Mouse (Mus musculus): Measurements from ENCODE around the gene Vav2.

Vav2 gene

DNA sequence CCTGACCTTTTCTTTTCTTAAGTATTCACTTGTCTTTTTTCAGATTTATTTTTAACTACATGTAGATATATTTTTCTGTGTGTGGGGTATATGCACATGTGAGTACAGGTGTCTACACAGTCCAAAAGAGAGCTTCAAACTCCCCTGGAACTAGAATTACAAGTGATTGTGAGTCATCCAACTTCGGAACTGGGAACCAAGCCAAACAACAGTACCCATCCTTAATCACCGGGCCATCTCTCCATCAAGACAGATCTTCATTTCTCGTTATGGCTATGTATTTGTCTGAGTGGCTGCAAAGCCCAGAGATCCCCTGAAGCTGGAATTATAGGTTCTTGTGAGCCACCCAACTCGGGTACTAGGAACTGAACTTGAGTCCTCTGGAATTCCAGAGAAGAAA, 61.5 kb downstream of the Vav2 start:
- DNase-seq (ENCODE audit: low read depth): peak; percentile 47

DNA sequence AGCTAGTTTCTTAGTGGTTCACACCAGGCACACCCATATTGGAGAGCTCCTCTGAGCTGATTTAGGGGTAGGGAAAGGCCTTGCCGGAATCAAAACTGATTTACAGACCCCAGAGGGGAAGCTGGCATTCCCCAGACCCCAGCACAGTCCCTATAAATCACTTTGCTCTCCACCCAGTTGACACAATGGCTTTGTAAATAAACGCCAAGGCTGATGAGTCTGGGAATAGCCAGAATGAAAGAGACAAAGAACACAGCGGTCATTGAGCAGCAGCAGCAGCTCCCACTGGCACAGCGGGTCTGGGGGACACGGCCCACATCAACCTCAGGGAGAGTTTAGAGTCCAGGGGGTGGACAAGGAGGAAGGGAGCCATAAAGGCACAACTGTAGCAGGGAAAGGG, 65.0 kb downstream of the Vav2 start:
- no peak for DNase-seq (ENCODE audit: low read depth)

DNA sequence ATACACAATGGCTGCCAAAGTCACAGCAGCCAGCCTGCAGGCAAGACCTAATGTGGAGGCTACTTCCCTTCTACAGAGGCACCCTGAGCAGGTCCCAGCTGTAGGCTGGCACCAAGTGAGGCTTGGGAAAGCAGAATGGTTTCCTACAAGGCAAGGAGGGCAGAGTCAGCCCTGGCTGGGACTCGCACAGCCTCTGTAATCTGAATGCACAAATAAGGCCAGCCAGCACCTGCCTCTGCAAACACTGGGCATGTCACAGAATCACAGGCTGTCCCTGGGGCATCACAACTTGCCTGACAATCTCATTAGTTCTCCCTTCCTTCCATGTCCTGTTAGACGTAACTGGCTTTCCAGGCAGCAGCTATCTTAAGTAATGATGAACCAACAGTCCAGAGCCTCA, 68.4 kb downstream of the Vav2 start:
- DNase-seq (ENCODE audit: low read depth): no peak

DNA sequence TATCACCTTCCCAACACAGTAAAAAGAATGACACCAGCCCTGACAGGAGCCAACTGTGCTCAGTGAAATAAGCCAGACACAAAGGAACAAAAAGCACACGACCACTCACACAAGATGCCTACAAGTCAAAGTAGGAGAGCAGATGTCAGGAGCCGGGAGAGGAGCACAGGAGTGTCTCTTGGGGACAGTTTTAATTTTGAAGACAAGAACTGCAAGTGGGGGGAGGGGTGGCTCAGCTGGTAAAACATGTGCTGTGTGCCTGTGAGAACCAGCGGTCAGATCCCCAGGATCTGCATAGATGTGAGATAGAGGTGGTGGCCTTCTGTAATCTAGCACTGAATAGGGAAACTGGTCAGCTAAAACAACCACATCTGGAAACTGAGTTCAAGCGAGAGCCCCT, 71.1 kb downstream of the Vav2 start:
- DNase-seq (ENCODE audit: low read depth): no peak

DNA sequence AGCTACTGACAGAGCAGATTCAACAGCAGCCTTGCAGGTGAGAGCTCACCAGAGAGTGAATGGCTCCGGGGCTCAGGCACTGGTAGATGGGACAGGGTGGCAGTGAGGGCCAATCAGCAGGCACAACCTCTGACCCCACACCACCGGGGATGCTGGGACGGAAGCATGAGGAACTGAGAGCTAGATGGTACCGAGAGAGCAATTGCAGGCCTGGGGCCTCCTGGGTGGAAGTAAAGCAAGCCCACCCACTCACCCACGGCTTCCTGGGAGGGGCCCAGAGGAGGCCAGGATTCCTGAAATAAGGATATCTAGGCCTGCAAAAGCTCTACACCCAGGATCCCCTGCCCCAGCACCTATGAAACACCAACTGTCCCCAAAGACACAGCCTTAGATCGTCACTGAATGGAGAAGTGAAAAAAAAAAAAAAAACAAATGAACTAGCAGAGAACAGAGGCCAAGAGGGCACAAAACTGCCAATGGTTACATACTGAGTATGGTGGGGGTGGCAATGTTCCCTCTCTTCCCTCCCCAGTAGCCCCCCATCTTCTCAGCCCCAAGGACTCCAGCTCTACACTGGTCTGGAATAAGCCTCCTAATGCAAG, 72.1 kb downstream of the Vav2 start:
- DNase-seq (ENCODE audit: low read depth): no peak

DNA sequence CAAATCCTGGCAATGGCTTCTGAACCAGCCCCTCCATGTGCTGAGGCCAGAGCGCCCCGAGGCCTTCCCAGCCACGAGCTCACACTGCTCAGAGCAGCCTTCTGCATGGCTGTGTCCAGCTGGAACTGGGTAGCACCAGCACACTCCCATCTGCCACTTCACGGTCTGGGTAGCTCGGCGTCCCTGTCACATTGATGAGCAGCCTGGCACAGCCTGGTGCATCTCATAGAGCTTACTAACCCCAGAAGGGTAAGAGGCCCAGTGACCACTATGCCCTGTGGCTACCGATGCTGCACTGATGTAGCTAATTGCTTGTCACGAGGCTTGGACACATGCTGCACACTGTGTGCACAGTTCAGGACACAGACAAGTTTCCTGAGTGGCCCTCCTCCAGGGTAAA, 74.1 kb downstream of the Vav2 start:
- DNase-seq (ENCODE audit: low read depth): no peak

DNA sequence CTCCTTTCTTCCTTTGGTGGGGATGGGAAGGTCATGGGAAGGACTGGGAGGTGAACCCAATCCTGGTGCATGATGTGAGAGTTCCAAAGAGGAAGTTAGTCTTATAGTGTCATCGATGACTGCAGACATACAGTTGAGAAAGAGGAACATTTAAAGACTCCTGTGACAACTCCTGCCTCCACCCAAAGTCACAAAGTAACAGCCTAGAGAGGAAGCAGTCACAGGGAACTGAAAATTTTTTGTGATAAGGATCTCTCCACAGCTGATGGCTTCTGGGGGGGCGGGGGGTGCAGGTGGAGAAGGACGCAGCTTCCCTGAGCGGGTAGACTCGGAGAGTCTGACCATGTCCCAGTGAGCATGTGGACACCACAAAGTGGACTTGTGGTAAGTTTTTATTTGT, 76.5 kb downstream of the Vav2 start:
- DNase-seq (ENCODE audit: low read depth): no peak

DNA sequence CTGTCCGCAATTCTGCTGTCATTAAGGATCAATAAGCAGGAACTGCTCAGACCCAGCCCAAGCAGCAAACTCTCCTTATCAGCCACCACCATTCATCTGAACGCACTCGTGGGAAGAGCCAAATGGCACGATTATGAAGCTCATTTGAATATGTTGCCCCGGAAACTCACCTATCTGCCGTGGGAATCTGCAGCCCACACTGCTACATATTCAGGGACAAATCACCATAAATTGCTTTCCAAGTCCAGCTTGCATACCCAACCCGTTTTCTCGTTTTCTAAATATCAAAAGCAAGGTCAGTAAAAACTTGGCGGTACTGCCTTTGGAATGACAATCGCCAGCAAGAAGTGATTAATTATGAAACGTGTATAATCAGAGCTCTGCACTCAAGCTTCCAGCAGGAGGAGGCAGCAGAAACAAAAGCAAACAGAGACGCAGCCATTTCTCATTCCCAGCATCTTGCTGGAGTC, 82.8 kb downstream of the Vav2 start:
- no peak for DNase-seq (ENCODE audit: low read depth)

DNA sequence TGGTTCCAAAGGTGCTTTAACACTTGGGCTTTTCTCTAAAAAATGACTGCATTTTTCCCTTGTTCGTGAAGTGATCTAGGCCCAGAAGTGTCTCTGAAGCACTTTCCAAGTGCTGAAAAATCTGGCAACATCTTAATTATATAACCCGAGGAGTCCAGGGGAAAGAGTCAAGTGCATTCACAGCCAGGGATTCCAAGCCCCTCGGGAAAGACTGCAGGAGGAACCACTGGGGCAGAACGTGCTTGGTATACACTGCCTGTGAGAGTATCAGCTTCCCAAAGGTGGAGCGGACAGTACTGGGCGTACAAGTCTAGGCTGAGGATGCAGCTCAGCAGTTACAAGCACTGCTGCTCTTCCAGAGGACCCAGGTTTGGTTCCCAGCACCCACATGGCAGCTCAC, 86.2 kb downstream of the Vav2 start:
- DNase-seq (ENCODE audit: low read depth): no peak

DNA sequence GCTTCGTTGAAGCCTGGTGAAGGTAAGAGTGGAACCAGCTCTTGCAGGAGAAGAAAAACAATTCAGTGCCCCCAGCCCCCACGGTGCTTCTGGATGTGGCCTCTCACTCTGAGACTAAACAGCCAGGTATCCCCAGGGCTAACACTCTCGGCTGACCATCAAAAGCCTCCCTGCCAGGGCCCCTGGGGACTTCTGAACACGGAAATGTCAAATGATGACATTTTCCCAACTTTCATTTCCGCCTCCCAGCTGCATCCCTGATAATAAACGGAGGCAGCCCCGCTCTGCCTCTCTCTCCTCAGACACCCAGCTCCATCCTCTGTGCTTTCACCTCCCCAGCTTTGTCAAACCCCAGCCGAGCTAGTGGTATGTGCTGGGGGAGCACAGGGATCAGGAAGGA, 87.8 kb downstream of the Vav2 start:
- DNase-seq (ENCODE audit: low read depth): no peak

DNA sequence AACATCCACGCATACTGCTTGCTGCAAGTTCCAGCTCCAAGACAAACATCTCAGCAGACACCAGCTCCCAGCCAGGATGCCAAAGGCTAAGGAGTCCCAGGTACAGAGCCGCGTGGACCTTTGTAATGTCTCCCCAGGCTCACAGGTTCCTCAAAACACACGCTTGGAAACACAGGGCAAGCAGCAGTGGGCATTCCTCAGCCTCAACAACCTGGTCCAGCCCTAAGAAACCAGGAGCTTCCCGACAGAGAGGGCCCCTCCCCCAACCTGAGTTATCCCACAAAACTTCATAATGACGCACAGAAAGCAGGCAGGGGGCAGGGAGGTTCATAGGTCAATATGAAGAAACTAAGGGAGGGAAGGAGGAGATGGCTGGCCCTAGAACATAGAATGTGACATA, 89.6 kb downstream of the Vav2 start:
- DNase-seq (ENCODE audit: low read depth): peak; percentile 75

DNA sequence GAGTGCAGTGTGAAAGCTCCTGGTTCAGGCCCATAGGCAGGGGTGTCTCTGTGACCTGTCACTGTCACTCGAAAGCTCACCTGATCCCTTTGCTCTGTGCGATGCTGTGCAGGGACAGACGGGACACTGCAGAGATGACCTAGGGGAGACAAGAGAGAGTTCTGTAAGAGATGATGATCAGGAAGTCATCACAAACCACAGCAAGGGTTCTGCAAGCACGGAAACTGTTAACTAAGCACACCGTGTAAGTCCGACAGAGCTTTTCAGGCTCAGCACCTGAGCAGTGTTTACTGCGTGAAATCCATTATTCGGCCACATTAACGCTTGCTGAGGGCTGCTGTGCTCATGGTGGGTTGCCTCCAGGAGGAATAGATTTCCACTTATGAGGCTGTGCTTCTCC, 90.2 kb downstream of the Vav2 start:
- no peak for DNase-seq (ENCODE audit: low read depth)

DNA sequence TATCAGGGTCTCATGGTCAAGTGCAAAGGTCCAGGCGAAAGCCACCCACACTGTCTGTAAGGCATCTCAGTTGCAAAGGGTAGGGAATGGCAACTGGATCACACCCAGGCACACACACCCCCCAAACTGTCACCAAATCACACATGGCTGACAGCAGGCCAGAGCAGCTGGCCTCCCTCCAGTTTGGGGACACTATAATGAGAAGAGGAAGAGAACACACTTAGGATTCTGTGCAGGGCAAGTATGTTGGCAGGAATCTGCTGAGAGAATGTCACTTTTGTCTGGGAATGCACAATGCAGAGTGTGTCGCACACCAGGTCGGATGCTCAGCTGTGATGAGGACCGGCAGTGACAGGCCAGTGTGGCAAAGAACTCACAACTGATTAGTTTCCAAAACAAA, 92.0 kb downstream of the Vav2 start:
- DNase-seq (ENCODE audit: low read depth): no peak

DNA sequence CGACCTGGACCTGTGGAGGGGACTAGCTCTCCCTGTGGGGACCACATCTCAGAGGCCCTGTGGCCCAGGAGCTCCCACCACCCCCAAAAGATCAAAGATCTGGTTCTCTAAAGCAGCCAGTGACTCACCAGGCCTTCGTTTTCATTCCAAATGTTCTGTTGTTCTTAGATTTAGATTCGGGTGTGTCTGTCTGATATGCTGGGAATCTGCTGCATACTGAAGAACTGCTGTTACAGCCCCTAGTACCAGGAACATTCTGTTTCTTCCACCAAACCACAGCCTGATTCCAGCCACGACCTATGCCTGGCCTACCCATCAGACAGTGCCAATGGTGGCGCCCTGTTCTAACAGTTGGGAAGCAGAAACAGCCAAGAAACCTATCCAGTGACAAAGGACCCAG, 95.3 kb downstream of the Vav2 start:
- peak; percentile 41 for DNase-seq (ENCODE audit: low read depth)

DNA sequence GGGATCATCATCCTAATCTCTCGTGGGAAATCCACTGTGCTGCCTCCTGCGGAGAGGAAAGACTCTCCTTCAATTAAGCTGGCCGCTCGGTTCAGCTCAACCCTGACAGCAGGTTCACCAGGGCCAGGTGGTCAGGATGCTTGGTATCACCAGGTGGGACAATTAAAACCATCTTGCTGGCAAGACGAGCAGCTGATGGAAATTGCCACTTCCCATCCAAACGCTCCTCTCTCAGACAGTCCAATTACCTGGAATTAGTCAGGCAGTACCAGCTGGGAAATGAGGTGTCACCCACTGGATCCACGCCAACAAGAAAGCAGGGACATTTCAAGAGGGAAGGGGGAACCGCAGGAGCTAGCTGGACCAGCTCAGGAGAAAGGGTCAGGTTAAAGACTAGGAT, 96.4 kb downstream of the Vav2 start:
- no peak for DNase-seq (ENCODE audit: low read depth)

DNA sequence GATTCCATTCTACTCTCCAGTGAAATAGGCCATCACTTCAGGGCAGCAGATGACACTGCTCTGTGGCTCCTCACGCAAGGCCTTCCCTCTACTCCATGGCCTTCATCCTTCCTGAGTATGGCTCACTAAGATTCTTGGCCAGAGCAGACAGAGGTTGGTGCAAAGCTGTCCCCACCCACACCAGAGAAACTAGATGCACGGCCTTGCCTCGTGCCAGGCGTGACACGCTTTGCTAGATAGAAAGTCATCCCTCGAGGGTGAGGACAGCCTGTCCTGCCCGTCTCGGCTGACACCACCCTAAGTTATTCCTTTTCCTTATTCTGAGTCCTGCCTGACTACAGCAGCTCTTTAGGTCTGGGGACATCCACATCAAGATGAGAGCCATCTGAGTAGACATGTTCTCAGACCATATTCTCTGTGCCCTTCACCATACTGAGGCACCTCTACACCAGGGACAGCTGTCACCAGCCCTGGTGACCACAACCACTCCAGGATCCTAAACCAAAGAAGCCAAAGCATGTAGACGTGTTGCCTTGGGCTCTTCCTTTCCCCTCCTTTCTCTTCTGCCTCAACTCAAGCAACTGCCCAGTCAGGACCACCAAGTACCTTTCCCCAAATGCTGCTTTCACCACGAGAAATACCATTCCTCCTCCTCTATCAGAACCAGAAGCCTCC, 97.3 kb downstream of the Vav2 start:
- no peak for DNase-seq (ENCODE audit: low read depth)

DNA sequence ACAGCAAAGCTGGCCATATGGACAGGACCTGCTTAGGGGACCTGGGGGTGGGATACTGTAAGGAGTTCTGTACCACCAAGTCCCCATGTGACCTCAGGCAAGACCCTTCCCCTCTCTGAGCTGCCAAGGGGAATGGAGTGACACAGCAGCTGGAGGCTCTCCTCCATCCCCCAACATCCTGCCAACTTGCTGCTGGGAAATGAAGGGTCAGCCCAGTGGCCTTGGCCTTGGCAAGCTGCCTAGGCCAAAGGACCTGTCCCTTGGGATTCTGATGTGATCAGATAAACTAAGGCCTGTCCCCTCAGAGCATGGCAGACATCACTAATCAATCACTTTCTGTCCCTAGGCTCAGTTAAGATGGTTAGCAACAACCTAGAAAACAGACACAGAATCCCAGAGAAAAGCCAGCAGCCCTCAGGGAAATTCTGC, 98.2 kb downstream of the Vav2 start:
- DNase-seq (ENCODE audit: low read depth): no peak

DNA sequence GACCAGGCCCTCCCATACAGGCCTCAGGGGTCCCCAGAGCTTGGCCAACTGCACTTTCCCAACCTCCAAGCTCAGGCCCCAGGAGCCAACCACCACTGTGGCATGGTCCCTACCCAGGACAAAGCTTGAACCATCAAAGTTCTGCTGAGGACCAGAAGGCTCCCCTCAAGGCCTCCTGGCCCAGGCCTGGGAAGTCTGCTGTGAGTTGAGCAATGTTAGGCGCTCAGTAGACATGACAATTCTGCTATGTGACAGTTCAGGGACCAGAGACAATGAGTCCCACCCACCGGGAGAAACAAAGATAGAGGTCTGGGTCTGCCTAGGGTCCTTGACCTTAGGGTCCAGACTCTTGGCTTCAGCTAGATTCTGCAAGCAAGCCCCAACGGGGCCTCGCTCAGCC, 98.9 kb downstream of the Vav2 start:
- DNase-seq (ENCODE audit: low read depth): no peak

DNA sequence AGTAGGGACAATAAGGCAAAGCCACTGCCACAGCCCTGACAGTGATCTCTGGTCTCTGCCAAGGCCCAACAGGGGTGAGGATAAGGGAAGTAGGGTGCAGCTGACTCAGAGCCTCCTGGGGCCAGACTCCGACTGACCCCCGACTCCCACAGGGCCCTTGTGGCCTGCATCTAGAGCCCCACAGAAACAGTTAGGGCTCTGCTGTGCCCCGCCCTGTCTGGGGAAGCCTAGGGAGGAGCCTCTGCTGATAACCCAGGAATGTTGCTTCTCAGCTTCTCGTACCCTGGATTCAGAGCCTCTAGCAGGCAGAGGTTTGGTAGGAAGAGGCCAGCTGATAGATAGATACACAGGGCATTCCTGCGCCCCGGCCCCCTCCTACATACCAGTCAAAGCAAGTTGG, 99.8 kb downstream of the Vav2 start:
- no peak for DNase-seq (ENCODE audit: low read depth)

DNA sequence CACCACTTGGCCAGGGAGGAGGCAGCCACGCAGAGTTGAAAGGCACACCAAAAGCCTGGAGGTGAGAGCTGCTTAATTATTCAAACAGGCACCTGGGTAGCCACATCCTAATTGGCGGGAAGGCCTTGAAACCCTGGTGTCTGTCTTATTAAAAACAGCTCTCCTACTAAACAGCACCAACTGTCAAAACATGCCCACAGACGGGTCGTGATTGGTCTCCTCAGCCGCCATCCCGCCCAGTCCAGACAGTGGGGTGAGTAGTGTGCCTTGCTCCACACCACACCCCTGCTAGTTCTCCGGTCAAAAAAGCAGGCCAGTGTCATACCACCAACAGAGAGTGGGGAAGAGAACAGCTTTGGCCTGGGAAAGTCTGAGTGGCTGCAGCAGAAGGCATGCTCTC, 100.5 kb downstream of the Vav2 start:
- DNase-seq (ENCODE audit: low read depth): no peak

DNA sequence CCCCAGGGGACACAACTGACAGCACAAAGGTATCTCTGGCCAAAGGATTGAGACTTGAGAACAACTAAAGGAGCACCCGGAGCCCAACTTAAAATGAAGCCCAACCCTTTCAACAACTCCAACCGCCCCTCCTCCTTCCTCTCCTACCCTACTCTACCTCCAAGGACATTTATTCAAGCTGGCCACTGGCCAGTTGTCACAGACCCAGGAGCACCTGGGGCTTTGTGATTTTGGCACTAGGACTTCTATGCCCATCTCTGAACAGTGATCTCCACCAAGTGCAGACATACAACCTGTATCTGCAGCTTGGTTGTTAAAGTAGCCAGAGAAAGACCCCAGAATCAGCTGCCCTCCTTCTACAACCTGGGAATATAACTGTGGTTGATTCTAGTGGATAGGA, 102.1 kb downstream of the Vav2 start:
- DNase-seq (ENCODE audit: low read depth): no peak

DNA sequence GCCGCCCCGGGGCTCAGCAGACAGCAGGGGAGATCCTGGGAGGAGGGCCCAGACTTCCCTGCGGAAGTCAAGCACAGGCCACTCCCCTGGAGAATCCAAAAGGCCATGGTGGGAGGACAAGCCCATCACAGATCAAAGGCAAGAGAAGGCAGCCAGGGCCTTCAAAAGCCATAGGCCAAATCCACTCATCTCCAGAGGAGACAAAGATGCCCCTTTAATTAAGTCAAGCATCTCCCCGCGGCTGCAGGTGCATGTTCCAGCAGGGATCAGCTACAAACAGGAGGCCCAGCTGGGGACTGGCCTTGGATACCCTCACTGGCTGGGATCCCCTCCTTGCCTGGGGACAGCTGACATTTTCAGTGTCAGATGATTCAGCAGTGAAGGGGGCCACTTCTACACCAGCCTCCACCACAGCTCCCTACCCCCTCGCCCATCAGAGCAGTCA, 105.4 kb downstream of the Vav2 start:
- DNase-seq (ENCODE audit: low read depth): no peak

DNA sequence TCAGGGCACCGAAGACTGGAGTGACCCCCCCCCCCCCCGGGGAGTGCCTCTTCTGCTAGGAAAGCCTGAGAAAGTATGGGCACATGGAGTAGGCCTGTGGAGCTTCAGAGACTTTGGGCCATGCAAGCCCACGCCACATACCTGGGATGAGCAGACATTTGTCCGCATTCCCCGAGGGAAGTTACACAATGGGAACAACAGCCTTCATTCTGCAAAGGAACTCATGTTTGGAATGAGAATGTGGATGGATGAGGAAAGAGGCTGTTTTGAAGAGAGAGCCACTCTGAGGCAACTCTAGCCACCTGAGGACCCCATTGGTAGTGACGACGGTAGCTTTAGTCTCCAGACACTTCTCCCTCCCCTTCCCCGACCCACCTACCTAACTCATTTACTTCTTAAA, 106.0 kb downstream of the Vav2 start:
- DNase-seq (ENCODE audit: low read depth): no peak

DNA sequence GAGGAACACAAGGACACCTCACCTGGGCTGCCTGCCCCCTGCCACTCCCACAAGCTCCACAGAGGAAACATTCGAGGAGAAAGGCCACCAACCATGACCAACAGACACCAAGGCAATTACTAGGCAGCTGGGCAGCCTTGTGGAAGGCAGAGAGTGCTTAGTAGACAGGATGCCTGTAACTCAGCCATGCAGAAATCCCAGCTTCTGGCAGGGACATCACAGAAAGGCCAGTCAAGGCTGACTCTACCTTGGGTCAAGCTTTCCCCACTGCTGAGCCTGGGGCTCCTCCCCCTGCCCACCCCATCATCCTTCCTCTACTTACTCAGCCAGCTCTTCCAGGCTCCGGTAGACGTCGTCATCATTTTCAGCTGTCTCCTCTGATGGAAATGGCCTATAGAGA, 108.2 kb downstream of the Vav2 start:
- DNase-seq (ENCODE audit: low read depth): peak; percentile 29
